Mouse (Mus musculus) megakaryocyte-erythroid progenitor cell, adult 5-6 weeks (primary cell): ENCODE results near the gene Serpina3j. TPM values are rescaled to one million over a fixed set of nuclear protein-coding genes. Genes with fewer than 3 reads are reported as not detected.

Experiments used
- ATAC-seq: replicated peaks from 2 replicates; pipeline ENCODE4 v1.8.0; 2016; ENCODE audit warnings: mild to moderate bottlenecking, inconsistent platforms; ENCODE audit not compliant: severe bottlenecking, poor library complexity, low FRiP score, low TSS enrichment
- total RNA-seq, 2 experiments: library from RNA; stranded (forward) in 1 of 2; stranded (reverse) in 1 of 2; fragments of 200-1000, 215-1000 nt in 1 of 2; fragments of >200 nt in 1 of 2; fragmentation: Nextera tagmentation in 1 of 2; gene quantifications; 2 replicates each; pipeline ENCODE4 v1.2.3; 2014 to 2017

Gene Serpina3j
- total RNA-seq, 2 experiments from 2014 or later: not detected

- no peak for ATAC-seq
Observed at GRCm38 (mm10) chr12:104369986-104370385, 55.6 kb downstream of the Serpina3j start.

Other genes with a start within 250 kb of the Serpina3j start
- gene Serpina5, start 213.4 kb upstream of the Serpina3j start, total RNA-seq (2014; fragmentation: Nextera tagmentation): not detected in 2 replicates
- gene Serpina5, start 213.4 kb upstream of the Serpina3j start, total RNA-seq (2017): not detected in 2 replicates
- gene Serpina3a, start 201.8 kb upstream of the Serpina3j start, total RNA-seq (2014; fragmentation: Nextera tagmentation): not detected in 2 replicates
- gene Serpina3a, start 201.8 kb upstream of the Serpina3j start, total RNA-seq (2017): not detected in 2 replicates
- not detected in 2 replicates for gene Serpina3b, start 186.6 kb upstream of the Serpina3j start, total RNA-seq (2014; fragmentation: Nextera tagmentation)
- gene Serpina3b, start 186.6 kb upstream of the Serpina3j start, total RNA-seq (2017): not detected in 2 replicates
- gene Serpina3c, start 160.7 kb upstream of the Serpina3j start, total RNA-seq (2014; fragmentation: Nextera tagmentation): not detected in 2 replicates
- gene Serpina3c, start 160.7 kb upstream of the Serpina3j start, total RNA-seq (2017): not detected in 2 replicates
- 0.82 and 1.6 TPM in 2 replicates for gene Serpina3f, start 100.0 kb upstream of the Serpina3j start, total RNA-seq (2014; fragmentation: Nextera tagmentation)
- gene Serpina3f, start 100.0 kb upstream of the Serpina3j start, total RNA-seq (2017): 0.11 and 1.9 TPM in 2 replicates
- 1.4 and 15.7 TPM in 2 replicates for gene Serpina3g, start 78.3 kb upstream of the Serpina3j start, total RNA-seq (2014; fragmentation: Nextera tagmentation)
- 12.0 and 28.0 TPM in 2 replicates for gene Serpina3g, start 78.3 kb upstream of the Serpina3j start, total RNA-seq (2017)
- not detected in 2 replicates for gene Serpina3i, start 51.4 kb upstream of the Serpina3j start, total RNA-seq (2014; fragmentation: Nextera tagmentation)
- not detected in 2 replicates for gene Serpina3i, start 51.4 kb upstream of the Serpina3j start, total RNA-seq (2017)
- gene Serpina3k, start 23.9 kb downstream of the Serpina3j start, total RNA-seq (2014; fragmentation: Nextera tagmentation): not detected in 2 replicates
- not detected in 2 replicates for gene Serpina3k, start 23.9 kb downstream of the Serpina3j start, total RNA-seq (2017)
- not detected in 2 replicates for gene Serpina3m, start 23.9 kb downstream of the Serpina3j start, total RNA-seq (2014; fragmentation: Nextera tagmentation)
- not detected in 2 replicates for gene Serpina3m, start 23.9 kb downstream of the Serpina3j start, total RNA-seq (2017)
- not detected in 2 replicates for gene Serpina3n, start 92.2 kb downstream of the Serpina3j start, total RNA-seq (2014; fragmentation: Nextera tagmentation)
- gene Serpina3n, start 92.2 kb downstream of the Serpina3j start, total RNA-seq (2017): not detected in 2 replicates
- not detected in 2 replicates for gene Gsc, start 158.8 kb downstream of the Serpina3j start, total RNA-seq (2014; fragmentation: Nextera tagmentation)
- not detected in 2 replicates for gene Gsc, start 158.8 kb downstream of the Serpina3j start, total RNA-seq (2017)